Comparison of ENCODE assay signal across 39 mouse cellular contexts in the genomic region with DNA sequence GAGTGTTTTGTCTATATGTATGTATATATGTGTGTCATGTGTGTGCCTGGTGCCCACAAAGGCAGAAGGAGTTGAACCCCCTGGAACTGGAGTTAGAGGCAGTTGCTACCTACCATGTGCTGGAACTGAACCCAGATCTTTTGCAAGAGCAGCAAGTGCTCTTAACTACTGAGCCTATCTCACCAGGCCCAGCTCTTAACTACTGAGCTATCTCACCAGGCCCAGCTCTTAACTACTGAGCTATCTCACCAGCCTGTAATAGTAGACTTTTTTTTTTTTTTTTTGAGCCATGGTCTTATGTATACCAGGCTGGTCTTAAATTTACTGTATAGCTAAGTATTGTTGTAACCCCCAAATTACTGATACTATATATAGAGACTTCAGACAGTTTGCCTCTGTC. TPM values are rescaled to one million over a fixed set of nuclear protein-coding genes. Genes with fewer than 3 reads are reported as not detected.
"Had no signal": no experiment of that assay in that cellular context is flagged by ENCODE, and none has a peak within 500 bp of the region (broad histone marks: within the 10 kb centered on the region; RNA-seq: fewer than 3 reads in every experiment).

No protein-coding gene starts in this region.

- DNase-seq: gastrocnemius, adult 2 months; gastrocnemius, postnatal 10 days; gastrocnemius, postnatal 25 days; heart, adult 18-20 months; heart, postnatal 10 days; heart, postnatal 4 days; kidney, adult 18-20 months; kidney, adult 8-10 months; kidney, postnatal 14 days; kidney, postnatal 36 days; layer of hippocampus, adult 9-11 months; layer of hippocampus, postnatal 36 days; left cerebral cortex, postnatal 4 days had no signal

- H3K4me2 ChIP-seq: heart, embryonic 12.5 days; hindbrain, embryonic 12.5 days; hindbrain, embryonic 14.5 days; limb, embryonic 13.5 days; limb, embryonic 15.5 days had no signal

- H3K9me3 ChIP-seq: heart, embryonic 10.5 days; heart, embryonic 12.5 days; hindbrain, embryonic 10.5 days; hindbrain, embryonic 12.5 days; limb, embryonic 13.5 days; limb, embryonic 15.5 days had no signal

- H3K36me3 ChIP-seq: heart, embryonic 10.5 days; heart, embryonic 12.5 days; hindbrain, embryonic 10.5 days; hindbrain, embryonic 12.5 days; limb, embryonic 13.5 days; limb, embryonic 15.5 days had no signal

- H3K4me3 ChIP-seq: gastrocnemius, adult 2 months; heart, embryonic 10.5 days; heart, embryonic 12.5 days; hindbrain, embryonic 10.5 days; hindbrain, embryonic 12.5 days; limb, embryonic 13.5 days; limb, embryonic 15.5 days had no signal

- H3K27ac ChIP-seq: gastrocnemius, adult 2 months; heart, embryonic 10.5 days; hindbrain, embryonic 10.5 days; hindbrain, embryonic 12.5 days; hindbrain, embryonic 14.5 days; kidney, postnatal 0 days; limb, embryonic 13.5 days; limb, embryonic 15.5 days had no signal

- ATAC-seq: hindbrain, embryonic 16.5 days; inflammation-experienced regulatory T-cells, adult 6 months had no signal

- H3K9ac ChIP-seq: heart, embryonic 12.5 days; hindbrain, embryonic 12.5 days; hindbrain, embryonic 14.5 days; limb, embryonic 13.5 days; limb, embryonic 15.5 days had no signal

- H3K27me3 ChIP-seq: heart, embryonic 12.5 days; hindbrain, embryonic 12.5 days; limb, embryonic 13.5 days; limb, embryonic 15.5 days had no signal

- H3K4me1 ChIP-seq: heart, embryonic 10.5 days; heart, embryonic 12.5 days; hindbrain, embryonic 10.5 days; hindbrain, embryonic 12.5 days; limb, embryonic 13.5 days; limb, embryonic 15.5 days had no signal

RNA-seq across cellular contexts. Expression of a gene that starts 59.4 kb away (rescaled TPM):
- total RNA-seq: gastrocnemius, adult 2 months; gastrocnemius, postnatal 10 days; gastrocnemius, postnatal 25 days; gastrocnemius, postnatal 4 days; granulocyte monocyte progenitor cell, adult 5-6 weeks; heart, adult 18-20 months; heart, adult 8-10 months; heart, postnatal 10 days; heart, postnatal 25 days; heart, postnatal 4 days; layer of hippocampus, adult 18-20 months; layer of hippocampus, adult 8-10 months; layer of hippocampus, postnatal 14 days; layer of hippocampus, postnatal 36 days; left cerebral cortex, postnatal 10 days; left cerebral cortex, postnatal 25 days; left cerebral cortex, postnatal 4 days had no signal
- polyA plus RNA-seq: frontal cortex, adult 2 months; heart, embryonic 10.5 days; heart, embryonic 12.5 days; heart, embryonic 14.5 days; heart, embryonic 16.5 days; hindbrain, embryonic 10.5 days; hindbrain, embryonic 12.5 days; hindbrain, embryonic 14.5 days; hindbrain, embryonic 16.5 days; inflammation-experienced regulatory T-cells, adult 6 months; intestine, embryonic 16.5 days; kidney, embryonic 14.5 days; kidney, postnatal 0 days; large intestine, adult 2 months; limb, embryonic 11.5 days; limb, embryonic 13.5 days; limb, embryonic 15.5 days had no signal
